Mouse (Mus musculus): ENCODE measurements around the gene Fhit.
"Not testable (repeated sequence)": the region's sequence is repeated elsewhere in the genome, so short reads cannot be mapped to it uniquely, and the experiment has no call there.

Gene Fhit

DNA sequence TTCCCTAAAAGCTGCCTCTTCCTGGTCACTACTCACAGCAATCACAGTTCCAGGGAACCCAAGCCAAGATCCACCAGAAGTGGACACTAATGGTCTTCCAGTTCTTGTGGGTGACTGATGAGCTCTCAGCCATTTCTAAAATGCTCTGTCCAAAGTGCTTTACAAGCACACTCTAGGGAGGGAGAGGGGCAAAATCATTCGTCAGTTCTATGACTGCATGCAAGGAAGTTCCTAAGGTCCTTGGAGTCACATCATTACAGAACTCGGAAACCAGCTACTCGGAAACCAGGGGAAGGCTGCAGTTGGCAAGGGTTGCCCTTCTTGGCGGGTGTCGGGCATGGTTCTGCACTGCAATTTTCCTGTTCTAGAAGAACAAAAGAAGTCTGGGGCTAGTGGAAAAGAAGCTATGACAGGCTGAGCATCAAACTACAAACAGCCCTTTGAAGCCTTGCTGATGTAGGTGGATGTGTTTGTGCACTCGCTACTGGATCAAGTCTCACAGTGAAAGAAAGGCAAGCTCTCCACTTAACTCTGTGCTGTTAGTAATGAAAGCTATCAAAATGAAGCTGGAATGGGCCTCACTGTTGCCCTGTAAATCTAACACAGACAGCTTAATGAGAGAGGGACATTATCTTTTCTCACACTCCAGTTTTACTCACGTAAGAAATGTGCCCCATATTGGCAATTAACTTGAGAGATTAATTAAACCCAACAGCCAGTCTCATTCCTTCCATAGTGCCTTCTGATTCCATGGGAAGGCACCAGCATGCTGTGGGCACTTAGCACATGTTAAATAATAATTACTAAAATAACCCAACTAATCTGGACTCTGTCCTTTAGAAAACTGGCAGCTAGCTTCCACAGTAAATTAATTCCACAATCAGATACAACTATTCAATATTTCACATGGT, 243.7 kb downstream of the Fhit start:
- DNase-seq (ENCODE audit: low read depth, low spot score) = no peak

DNA sequence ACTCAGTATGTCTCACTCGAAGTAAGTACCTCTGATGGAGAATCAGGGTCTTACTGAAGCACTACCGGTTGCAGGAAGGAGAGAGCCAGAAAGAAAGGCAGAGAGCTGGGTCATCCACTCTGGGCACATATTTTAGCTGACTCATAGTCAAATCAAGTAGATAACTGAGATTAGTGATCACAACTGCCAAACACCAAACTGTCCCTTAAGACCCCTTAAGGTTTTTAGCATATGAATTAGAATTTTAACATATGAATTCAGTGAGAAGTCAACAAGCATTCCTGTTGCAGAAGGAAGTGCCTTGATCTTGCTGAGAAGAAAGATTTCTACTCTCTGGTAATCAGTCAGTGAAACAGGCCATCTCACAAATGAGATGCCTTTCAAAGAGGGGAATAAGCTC, 253.8 kb downstream of the Fhit start:
- no peak for DNase-seq (ENCODE audit: low read depth, low spot score)

GRCm38 (mm10) chr14:10882759-10883158, 279.1 kb downstream of the Fhit start:
- DNase-seq (ENCODE audit: low read depth, low spot score) = no peak

DNA sequence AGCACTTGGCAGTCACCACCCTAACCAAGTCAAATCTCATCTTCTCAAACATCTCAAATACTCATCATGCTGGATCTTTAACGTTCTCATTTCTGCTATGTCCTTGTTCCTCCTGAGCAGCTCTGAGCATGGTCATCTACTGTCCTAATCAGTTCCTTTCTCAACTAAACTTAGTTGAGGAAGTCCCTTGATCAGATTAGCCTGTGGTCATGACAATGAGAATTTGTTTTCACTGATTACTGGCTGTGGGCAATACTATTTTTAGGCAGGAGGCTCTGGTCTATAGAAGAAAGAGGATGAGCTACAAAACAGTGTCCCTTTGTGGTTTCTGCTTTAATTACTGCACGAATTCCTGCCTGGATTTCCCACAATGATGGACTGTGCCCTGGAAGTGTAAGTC, 281.1 kb downstream of the Fhit start:
- DNase-seq (ENCODE audit: low read depth, low spot score) = no peak

DNA sequence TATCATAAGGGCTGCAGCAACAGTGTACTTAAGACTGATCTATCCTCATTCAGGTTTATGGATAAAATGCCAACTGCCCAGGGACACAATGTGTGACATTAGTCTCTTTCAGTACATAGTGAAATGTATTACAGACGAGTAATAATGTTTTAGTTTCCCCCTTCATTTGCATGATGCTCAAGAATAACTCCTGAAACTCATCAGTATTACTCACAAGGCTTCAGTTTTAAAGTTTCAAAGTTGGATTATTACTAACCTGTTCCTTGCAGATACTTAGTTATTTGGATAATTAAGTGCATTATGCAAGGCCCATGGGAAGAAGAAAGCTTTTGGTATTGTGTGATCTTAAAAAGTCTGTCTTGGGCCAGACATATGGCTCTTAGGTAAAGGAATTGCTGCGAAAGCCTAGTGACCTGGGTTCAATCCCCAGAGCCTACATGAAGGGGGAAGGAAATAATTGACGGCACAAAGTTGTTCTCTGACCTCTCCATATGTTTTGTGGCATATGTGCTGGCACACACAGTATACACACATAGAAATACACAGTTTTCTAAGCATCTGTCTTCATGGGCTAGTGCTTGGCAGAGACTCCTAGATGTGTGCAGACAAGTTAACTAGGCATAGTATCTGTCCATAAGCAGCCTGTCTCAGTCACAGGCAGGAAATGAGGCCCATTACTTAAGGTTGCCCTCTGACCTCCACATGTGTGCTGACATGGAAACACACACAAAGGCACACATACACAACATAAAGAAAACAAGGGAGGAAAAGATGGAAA, 287.1 kb downstream of the Fhit start:
- no peak for DNase-seq (ENCODE audit: low read depth, low spot score)

GRCm38 (mm10) chr14:10857606-10858005, 304.2 kb downstream of the Fhit start:
- DNase-seq (ENCODE audit: low read depth, low spot score) = no peak

DNA sequence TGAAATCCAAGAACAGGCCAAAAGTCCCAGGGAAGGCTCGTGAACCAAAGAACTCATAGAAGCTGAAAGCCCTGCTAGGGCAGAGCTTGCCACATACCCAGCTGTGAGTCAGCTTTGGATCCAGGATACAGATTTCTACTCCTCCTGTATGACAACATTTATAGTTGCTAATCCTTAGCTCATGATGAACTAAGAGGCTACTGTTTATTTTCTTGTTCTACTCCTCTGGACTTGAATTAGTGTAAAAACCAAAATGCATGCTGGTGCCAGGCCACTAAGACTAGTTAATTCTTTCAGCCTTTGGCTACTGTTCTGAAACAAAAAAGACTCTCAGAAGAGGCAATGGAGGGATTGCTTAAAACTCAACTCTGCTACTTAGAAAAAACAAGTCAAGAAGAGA, 309.9 kb downstream of the Fhit start:
- DNase-seq (ENCODE audit: low read depth, low spot score) = no peak

DNA sequence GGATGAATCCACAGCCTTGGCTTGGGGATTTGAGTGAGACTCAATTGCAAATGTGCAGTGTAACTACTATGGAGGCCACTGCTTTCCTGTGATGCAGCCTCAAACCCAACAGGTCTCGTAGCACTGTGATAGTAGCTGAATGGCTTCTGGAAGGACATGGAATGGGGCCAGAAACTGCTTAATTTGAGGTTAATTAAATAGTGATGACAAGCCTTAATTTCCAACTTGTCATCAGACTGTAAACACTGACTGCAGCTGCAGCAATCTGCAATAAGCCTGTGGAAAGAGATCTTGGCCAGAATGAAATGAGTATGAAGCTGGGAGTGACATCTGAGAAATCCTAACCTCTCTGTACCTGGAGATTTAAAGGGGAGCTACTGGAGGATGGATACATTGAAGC, 325.8 kb downstream of the Fhit start:
- DNase-seq (ENCODE audit: low read depth, low spot score) = no peak

GRCm38 (mm10) chr14:10824819-10825218, 337.0 kb downstream of the Fhit start:
- no peak for DNase-seq (ENCODE audit: low read depth, low spot score)

DNA sequence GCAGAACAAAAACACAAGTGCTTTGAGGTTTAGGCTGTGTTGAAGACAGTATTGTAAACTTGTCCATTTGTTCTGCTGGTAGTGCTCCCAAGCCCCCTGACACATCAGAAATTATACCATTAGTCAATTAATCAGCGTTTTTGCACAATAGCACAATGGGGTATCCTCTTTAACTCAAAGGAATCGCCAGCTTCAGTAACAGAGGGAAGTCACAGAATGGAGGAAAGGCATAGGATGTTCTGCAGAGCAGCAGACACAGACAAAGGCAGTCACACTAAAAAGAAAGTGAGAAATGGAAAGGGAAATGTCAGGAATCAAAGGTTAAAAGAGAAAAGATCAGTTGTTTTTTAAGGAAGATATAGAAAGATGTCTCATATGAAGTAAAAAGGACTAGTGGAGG, 348.3 kb downstream of the Fhit start:
- DNase-seq (ENCODE audit: low read depth, low spot score) = no peak

DNA sequence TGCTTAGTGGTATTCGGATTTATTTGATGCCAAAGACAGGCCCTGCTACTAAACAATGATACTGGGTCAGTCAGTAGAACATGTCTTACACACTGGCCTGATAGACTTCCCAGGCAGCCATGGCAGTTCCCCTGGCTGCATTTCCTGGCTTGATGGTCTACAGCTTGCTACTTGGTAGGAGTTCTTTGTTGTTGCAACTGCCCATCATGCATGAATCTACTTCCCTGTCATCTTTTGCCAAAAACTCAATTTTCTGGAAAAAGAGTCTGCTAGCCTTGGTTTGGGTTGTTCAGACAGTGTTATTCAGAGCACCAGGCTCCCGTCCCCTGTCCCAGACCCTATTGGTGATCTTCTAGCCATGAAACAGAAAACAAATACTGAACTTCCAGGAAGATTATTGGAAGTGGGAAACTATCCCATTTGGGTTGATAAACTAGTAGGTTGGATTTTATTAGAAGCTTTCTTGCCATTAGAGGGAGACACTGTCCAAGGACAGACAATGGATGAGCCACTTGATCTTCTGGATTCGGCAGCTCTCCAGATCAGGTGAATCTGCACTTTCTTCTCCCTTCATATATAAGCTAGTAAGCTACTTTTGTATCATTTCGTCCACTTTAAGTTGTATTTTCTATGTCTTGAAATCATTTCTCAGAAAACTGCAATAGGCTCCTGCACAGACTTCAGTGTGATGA, 363.2 kb downstream of the Fhit start:
- no peak for DNase-seq (ENCODE audit: low read depth, low spot score)

DNA sequence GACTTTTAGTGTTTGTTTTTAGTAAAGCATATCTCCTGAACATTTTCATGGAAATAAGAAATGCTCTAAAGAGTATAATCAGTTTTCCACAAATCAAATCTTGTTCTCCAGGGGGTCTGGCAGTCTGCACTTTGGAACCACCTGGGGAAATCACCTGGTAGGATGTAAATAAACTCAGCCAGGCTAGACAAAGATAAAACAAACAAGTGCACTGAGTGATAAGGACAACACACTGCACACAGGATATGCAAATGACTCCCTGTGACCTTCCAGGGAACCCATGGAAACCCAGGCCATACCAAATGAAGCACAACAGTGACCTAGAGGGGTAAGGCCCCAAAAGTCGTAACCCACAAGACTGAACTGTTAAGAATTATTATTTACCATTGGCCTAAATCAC, 364.2 kb downstream of the Fhit start:
- no peak for DNase-seq (ENCODE audit: low read depth, low spot score)

GRCm38 (mm10) chr14:10795498-10796075, 366.2 kb downstream of the Fhit start:
- no peak for DNase-seq (ENCODE audit: low read depth, low spot score)

GRCm38 (mm10) chr14:10783929-10784328, 377.9 kb downstream of the Fhit start:
- DNase-seq (ENCODE audit: low read depth, low spot score) = no peak

DNA sequence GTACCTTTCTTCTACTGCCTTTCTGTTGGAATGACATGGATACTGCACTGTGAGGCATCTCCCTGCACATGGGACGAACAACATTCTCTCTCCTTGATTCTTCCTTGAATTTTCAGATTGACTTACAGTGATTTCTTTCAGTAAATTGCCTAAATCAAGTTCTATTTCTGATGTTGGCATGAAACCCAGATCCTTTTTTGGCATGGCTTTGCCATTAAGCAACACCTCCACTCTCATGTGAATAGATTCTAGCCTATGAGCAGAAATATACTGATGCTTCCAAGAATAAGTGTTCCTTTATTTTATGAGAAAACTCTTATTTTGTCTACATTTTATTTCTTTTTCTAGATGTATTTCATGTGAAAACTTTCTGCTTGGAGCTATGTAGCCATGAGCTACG, 383.1 kb downstream of the Fhit start:
- peak; percentile 58 for DNase-seq (ENCODE audit: low read depth, low spot score)

DNA sequence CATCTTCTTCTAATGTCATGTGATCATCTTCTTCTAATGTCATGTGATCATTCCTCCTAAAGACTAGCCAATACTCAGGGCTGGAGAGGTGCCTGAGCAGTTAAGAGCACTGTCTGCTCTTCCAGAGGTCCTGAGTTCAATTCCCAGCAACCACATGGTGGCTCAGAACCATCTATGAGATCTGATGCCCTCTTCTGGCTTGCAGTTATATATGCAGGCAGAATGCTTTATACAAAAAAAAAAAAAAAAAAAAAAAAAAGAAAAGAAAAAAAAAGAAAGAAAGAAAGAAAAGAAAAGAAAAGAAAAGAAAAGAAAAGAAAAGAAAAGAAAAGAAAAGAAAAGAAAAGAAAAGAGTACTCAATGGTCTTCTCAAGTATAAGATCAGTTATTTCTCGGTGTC, 407.0 kb downstream of the Fhit start:
- not testable (repeated sequence) for DNase-seq (ENCODE audit: low read depth, low spot score)

DNA sequence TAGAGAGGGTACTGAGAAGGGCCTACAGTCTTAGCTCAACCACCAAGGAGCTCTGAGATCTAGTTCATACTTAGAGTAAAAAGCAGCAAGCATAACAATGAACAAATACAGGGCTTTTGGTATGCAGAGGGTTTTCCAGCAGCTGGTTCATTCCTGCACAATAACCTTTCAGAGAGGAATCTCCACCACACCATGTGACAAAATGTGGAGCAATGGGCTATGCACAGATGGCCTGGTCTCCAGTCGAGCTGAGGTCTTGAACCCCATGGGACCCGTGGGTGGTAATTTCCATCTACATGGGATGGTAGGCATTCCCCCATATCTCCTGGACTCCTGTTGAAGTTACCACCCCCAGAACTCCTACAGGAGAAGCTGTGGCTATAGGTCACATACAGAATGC, 423.8 kb downstream of the Fhit start:
- no peak for DNase-seq (ENCODE audit: low read depth, low spot score)

GRCm38 (mm10) chr14:10722525-10722924, 439.3 kb downstream of the Fhit start:
- DNase-seq (ENCODE audit: low read depth, low spot score) = peak; percentile 34

DNA sequence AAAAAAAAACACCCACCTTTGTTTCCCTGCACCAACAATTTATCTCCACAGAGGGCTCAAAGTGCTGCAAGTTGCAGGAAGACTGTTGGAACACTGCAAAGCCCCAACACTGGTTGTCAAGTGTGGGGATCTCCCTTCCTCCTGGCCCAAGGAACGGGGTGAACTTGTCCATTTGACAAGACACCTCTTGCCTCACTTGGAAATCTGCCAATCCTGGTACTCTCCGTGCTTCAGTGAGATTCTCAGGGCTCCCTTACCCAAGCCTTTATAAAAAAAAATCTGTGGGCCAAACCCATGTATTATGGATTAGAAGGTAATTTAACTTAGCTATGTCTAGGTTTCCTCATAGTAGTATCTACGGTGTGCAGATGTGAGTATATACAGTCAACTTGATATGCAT, 448.9 kb downstream of the Fhit start:
- DNase-seq (ENCODE audit: low read depth, low spot score) = no peak

DNA sequence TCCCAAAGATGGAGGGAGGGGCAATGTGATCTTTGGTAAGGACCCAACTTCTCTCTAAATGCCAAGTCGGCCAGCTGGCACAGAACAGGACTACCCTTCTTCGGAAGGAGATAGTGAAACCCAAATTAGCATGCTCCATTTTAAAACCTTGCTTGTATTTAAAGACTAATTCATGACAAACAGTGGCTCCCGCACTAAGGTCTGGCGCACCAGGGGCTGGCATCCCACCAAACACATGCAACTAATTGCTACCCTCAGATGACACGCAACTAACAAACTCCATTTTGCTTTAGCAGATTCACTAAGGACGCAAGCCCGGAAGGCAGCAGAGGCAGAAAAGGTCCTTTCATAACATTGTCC, 449.3 kb downstream of the Fhit start:
- peak; percentile 11 for DNase-seq (ENCODE audit: low read depth, low spot score)

DNA sequence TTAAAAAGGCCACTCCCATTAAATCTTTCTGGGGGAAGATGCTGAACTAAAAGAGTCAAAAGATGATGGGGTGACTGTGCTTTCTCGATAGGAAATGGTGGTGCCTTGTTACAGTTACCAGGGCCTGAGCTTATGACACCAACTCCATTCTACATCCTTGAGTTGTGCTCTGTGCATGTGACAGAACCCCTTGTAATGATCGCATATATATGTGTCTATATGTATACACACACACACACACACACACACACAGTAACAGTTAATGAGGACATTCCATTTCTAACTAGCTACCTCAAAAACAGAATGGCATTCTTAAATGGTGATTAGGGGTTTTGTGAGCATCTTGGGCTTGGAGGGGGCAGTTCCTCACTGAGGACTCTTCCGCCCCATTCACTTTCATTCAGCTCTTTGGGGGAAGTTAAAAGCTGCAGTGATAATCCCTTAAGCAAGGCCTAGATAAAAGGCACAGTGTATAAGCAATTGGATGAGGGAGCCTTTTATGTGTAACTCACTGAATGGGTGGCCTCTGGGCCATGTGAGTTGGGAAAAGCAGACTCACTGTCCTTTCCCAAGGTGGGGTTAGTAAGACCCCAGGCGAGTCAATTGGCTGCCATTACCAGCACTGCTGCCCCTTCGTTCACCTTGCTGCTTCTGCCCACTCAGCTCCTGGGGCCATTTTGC, 449.9 kb downstream of the Fhit start:
- DNase-seq (ENCODE audit: low read depth, low spot score) = peak; percentile 5
